Mouse (Mus musculus): ENCODE data around the gene Aoc1.

DNA sequence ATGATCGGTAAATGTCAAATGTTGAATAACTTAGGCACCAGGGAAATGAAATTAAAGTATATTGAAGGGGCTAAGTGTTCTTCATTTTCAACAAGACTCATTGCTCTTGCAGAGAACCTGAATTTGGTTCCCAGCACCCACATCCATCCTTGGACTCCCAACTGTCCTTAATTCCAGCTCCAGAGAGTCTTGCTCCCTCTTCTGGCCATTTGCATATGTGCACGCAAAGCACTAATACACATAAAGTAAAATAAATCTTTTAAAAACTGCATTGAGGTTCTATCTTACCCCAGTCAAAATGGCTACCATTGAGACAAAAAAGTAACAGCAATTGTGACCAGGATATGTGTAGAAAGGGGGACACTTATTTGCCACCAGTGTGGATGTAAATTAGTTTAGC is 18.5 kb upstream of the Aoc1 start:
- peak; percentile 47 for TF ChIP-seq CTCF (IDR thresholded peaks at IDR 0.05; ENCODE audit: low read depth)
- TF ChIP-seq EP300 (optimal IDR thresholded peaks at IDR 0.05): no peak
